Mouse (Mus musculus) olfactory bulb, adult 2 months (tissue): ENCODE data around the gene Ddi2.
"Not testable (repeated sequence)": the region's sequence is repeated elsewhere in the genome, so short reads cannot be mapped to it uniquely, and the experiment has no call there.

Experiments used
- CTCF ChIP-seq: fragments of 200-500 bp; IDR thresholded peaks from 2 replicates; pipeline ENCODE4 v1.5.1; 2012; ENCODE audit warnings: low read depth, mild to moderate bottlenecking, low read length, moderate library complexity; ENCODE audit not compliant: insufficient read depth
- POLR2A ChIP-seq: fragments of 200-500 bp; IDR thresholded peaks from 2 replicates; pipeline ENCODE4 v1.6.1; 2012; ENCODE audit warnings: mild to moderate bottlenecking, low read depth, low read length, moderate library complexity; ENCODE audit not compliant: insufficient read depth

DNA sequence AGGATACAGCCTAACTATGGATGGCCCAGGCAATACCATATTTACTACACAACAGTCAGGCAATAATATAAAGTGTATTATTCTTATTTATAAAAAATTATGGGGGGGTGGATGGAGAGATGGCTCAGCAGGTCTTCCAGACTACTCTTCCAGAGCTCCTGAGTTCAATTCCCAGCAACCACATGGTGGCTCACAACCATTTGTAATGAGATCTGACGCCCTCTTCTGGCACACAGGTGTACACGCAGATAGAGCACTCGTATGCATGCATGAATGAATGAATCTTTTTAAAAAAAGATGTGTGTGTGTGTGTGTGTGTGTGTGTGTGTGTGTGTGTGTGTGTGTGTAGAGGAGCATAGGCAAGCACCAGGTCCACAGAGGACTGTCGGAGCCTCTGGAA, 49.8 kb upstream of the Ddi2 start:
- not testable (repeated sequence) for TF ChIP-seq CTCF, POLR2A
